Comparison of ENCODE assay signal across 22 mouse cellular contexts in the genomic region with DNA sequence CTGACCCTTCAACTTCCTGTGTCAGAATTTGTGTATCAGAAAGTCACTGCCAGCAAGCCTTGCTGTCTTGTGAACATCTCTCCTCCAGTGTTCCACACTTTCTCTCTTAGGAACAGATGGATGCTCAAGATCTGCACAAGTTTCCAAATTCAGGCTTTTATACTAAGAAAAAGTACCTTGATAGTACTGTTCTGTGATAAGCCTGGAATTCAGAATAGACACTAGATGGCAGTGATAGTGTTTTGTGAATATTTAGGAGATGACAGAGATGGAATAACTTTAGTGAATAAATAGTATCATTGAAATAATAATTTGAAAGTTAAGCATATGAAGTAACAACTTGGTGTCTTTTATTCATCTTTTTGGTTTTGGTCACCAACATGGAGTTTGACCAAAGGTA. TPM values are rescaled to one million over a fixed set of nuclear protein-coding genes. Genes with fewer than 3 reads are reported as not detected.
DNase-seq lines count a peak whose midpoint lies in the region; ATAC-seq and TF ChIP-seq lines count a peak whose summit lies in the region.
"Had no signal": no experiment of that assay in that cellular context is flagged by ENCODE, and none has a peak within 500 bp of the region (broad histone marks: within the 10 kb centered on the region; RNA-seq: fewer than 3 reads in every experiment).

No protein-coding gene starts in this region.

- H3K4me1 ChIP-seq in forebrain, embryonic 14.5 days (ENCODE audit: control insufficient read depth, insufficient read depth, low read length), result no peaks in the 10 kb centered on the region
- H3K4me1 ChIP-seq in forebrain, embryonic 10.5 days, result no peaks in the 10 kb centered on the region
- H3K4me1 ChIP-seq in hindbrain, postnatal 0 days (ENCODE audit: insufficient read depth, low read length), result no peaks in the 10 kb centered on the region
- no peaks in the 10 kb centered on the region for H3K4me1 ChIP-seq in hindbrain, embryonic 11.5 days (replicated peaks; ENCODE audit: control insufficient read depth, insufficient read depth, low read length)
- H3K4me1 ChIP-seq in midbrain, embryonic 14.5 days (ENCODE audit: control insufficient read depth, insufficient read depth, low read length), result no peaks in the 10 kb centered on the region
- H3K4me1 ChIP-seq in midbrain, embryonic 11.5 days (ENCODE audit: control insufficient read depth, insufficient read depth, low read length), result no peaks in the 10 kb centered on the region
- H3K4me1 ChIP-seq: forebrain, embryonic 12.5 days; heart, embryonic 15.5 days; hindbrain, embryonic 15.5 days; liver, embryonic 12.5 days; midbrain, embryonic 12.5 days had no signal

- no peak overlapping the region for H3K9ac ChIP-seq in forebrain, embryonic 14.5 days (ENCODE audit: low read length)
- no peak overlapping the region for H3K9ac ChIP-seq in hindbrain, postnatal 0 days (replicated peaks; ENCODE audit: low read length)
- H3K9ac ChIP-seq in hindbrain, embryonic 11.5 days (ENCODE audit: low read depth, low read length), result no peak overlapping the region
- H3K9ac ChIP-seq in midbrain, embryonic 14.5 days (replicated peaks; ENCODE audit: low read length), result no peak overlapping the region
- no peak overlapping the region for H3K9ac ChIP-seq in midbrain, embryonic 11.5 days (ENCODE audit: low read length)
- H3K9ac ChIP-seq: forebrain, embryonic 12.5 days; heart, embryonic 15.5 days; hindbrain, embryonic 15.5 days; liver, embryonic 12.5 days; liver, postnatal 0 days; midbrain, embryonic 12.5 days had no signal

- H3K27ac ChIP-seq in forebrain, embryonic 14.5 days (ENCODE audit: low read depth, low read length), result no peak overlapping the region
- H3K27ac ChIP-seq in forebrain, embryonic 10.5 days, result no peak overlapping the region
- H3K27ac ChIP-seq in hindbrain, postnatal 0 days, result no peak overlapping the region
- no peak overlapping the region for H3K27ac ChIP-seq in hindbrain, embryonic 11.5 days (ENCODE audit: low read depth, low read length)
- H3K27ac ChIP-seq in midbrain, embryonic 14.5 days (replicated peaks; ENCODE audit: low read depth, low read length), result no peak overlapping the region
- no peak overlapping the region for H3K27ac ChIP-seq in midbrain, embryonic 11.5 days (ENCODE audit: low read depth, low read length)
- H3K27ac ChIP-seq: forebrain, embryonic 12.5 days; heart, embryonic 15.5 days; hindbrain, embryonic 15.5 days; liver, embryonic 12.5 days; midbrain, embryonic 12.5 days had no signal

- no peak overlapping the region for H3K4me2 ChIP-seq in forebrain, embryonic 14.5 days (ENCODE audit: low read length)
- no peak overlapping the region for H3K4me2 ChIP-seq in hindbrain, postnatal 0 days (ENCODE audit: low read depth, low read length)
- H3K4me2 ChIP-seq in hindbrain, embryonic 11.5 days (replicated peaks; ENCODE audit: low read depth, low read length), result no peak overlapping the region
- H3K4me2 ChIP-seq in midbrain, embryonic 14.5 days (ENCODE audit: low read length), result no peak overlapping the region
- no peak overlapping the region for H3K4me2 ChIP-seq in midbrain, embryonic 11.5 days
- H3K4me2 ChIP-seq: forebrain, embryonic 12.5 days; heart, embryonic 15.5 days; hindbrain, embryonic 15.5 days; liver, embryonic 12.5 days; midbrain, embryonic 12.5 days had no signal

- no peak for ATAC-seq in forebrain, embryonic 14.5 days
- ATAC-seq in hindbrain, postnatal 0 days, result no peak
- no peak for ATAC-seq in hindbrain, embryonic 11.5 days (ENCODE audit: low FRiP score)
- ATAC-seq in midbrain, embryonic 14.5 days (ENCODE audit: low FRiP score, low TSS enrichment), result no peak
- no peak for ATAC-seq in midbrain, embryonic 11.5 days (ENCODE audit: low FRiP score)
- ATAC-seq: liver, embryonic 12.5 days; liver, postnatal 0 days had no signal

- H3K9me3 ChIP-seq in forebrain, embryonic 14.5 days (replicated peaks; ENCODE audit: control insufficient read depth, low read length), result no peaks in the 10 kb centered on the region
- H3K9me3 ChIP-seq in forebrain, embryonic 10.5 days, result no peaks in the 10 kb centered on the region
- H3K9me3 ChIP-seq in hindbrain, postnatal 0 days (ENCODE audit: low read length), result no peaks in the 10 kb centered on the region
- no peaks in the 10 kb centered on the region for H3K9me3 ChIP-seq in hindbrain, embryonic 11.5 days (ENCODE audit: control insufficient read depth, low read length)
- no peaks in the 10 kb centered on the region for H3K9me3 ChIP-seq in midbrain, embryonic 14.5 days (ENCODE audit: control insufficient read depth, low read length)
- no peaks in the 10 kb centered on the region for H3K9me3 ChIP-seq in midbrain, embryonic 11.5 days (ENCODE audit: control insufficient read depth, low read length)
- H3K9me3 ChIP-seq: forebrain, embryonic 12.5 days; G1E; heart, embryonic 15.5 days; hindbrain, embryonic 15.5 days; liver, embryonic 12.5 days; midbrain, embryonic 12.5 days had no signal

- peak; percentile 30 for DNase-seq in forebrain, embryonic 14.5 days (ENCODE audit: low spot score)
- DNase-seq in forebrain, embryonic 10.5 days (ENCODE audit: extremely low spot score, low spot score), result no peak
- no peak for DNase-seq in hindbrain, postnatal 0 days (ENCODE audit: low spot score)
- DNase-seq in hindbrain, embryonic 11.5 days (ENCODE audit: low spot score), result no peak
- peak; percentile 29 for DNase-seq in midbrain, embryonic 14.5 days
- no peak for DNase-seq in midbrain, embryonic 11.5 days (ENCODE audit: low spot score, missing footprints)
- peak; percentile 9 for DNase-seq in telencephalon, adult 2 months (ENCODE audit: low read depth, low spot score)
- DNase-seq in heart, postnatal 4 days, result no peak
- DNase-seq: adrenal gland, postnatal 25 days; cerebellum, adult 2 months; cerebellum, postnatal 14 days; kidney, postnatal 14 days; left cerebral cortex, postnatal 4 days; liver, postnatal 0 days; lung, postnatal 10 days had no signal

- TF ChIP-seq CTCF in hindbrain, postnatal 0 days (IDR thresholded peaks at IDR 0.05; ENCODE audit: low read depth), result peak; percentile 39

- H3K36me3 ChIP-seq in forebrain, embryonic 14.5 days (ENCODE audit: control insufficient read depth, insufficient read depth, low read length), result peaks cover 69% of the 10 kb centered on the region
- peaks cover 93% of the 10 kb centered on the region for H3K36me3 ChIP-seq in forebrain, embryonic 10.5 days (replicated peaks)
- peaks cover 42% of the 10 kb centered on the region for H3K36me3 ChIP-seq in hindbrain, postnatal 0 days (ENCODE audit: insufficient read depth, low read length)
- 0 out of 2 replicates have a peak, but pooled peaks cover 3% of the 10 kb centered on the region for H3K36me3 ChIP-seq in hindbrain, embryonic 11.5 days (ENCODE audit: control insufficient read depth, insufficient read depth, low read length)
- peaks cover 61% of the 10 kb centered on the region for H3K36me3 ChIP-seq in midbrain, embryonic 14.5 days (ENCODE audit: control insufficient read depth, insufficient read depth, low read length)
- H3K36me3 ChIP-seq in midbrain, embryonic 11.5 days (ENCODE audit: control insufficient read depth, insufficient read depth, low read length), result peaks cover 11% of the 10 kb centered on the region; the same call in 1 of the 2 replicates

- H3K4me3 ChIP-seq in forebrain, embryonic 14.5 days (ENCODE audit: low read depth, low read length), result no peak overlapping the region
- H3K4me3 ChIP-seq in forebrain, embryonic 10.5 days, result no peak overlapping the region
- H3K4me3 ChIP-seq in hindbrain, postnatal 0 days (ENCODE audit: low read length), result no peak overlapping the region
- H3K4me3 ChIP-seq in hindbrain, embryonic 11.5 days (ENCODE audit: low read depth, low read length), result no peak overlapping the region
- H3K4me3 ChIP-seq in midbrain, embryonic 14.5 days (replicated peaks; ENCODE audit: low read depth, low read length), result no peak overlapping the region
- no peak overlapping the region for H3K4me3 ChIP-seq in midbrain, embryonic 11.5 days (ENCODE audit: low read depth, low read length)
- H3K4me3 ChIP-seq: erythroblast, embryonic 14.5 days; forebrain, embryonic 12.5 days; heart, embryonic 15.5 days; hindbrain, embryonic 15.5 days; liver, embryonic 12.5 days; midbrain, embryonic 12.5 days had no signal

- H3K27me3 ChIP-seq in forebrain, embryonic 14.5 days (replicated peaks; ENCODE audit: control insufficient read depth, insufficient read depth, low read length), result no peaks in the 10 kb centered on the region
- no peaks in the 10 kb centered on the region for H3K27me3 ChIP-seq in forebrain, embryonic 10.5 days (ENCODE audit: poor library complexity, severe bottlenecking)
- no peaks in the 10 kb centered on the region for H3K27me3 ChIP-seq in hindbrain, postnatal 0 days (ENCODE audit: insufficient read depth, low read length)
- no peaks in the 10 kb centered on the region for H3K27me3 ChIP-seq in hindbrain, embryonic 11.5 days (ENCODE audit: control insufficient read depth, insufficient read depth, low read length)
- H3K27me3 ChIP-seq in midbrain, embryonic 14.5 days (ENCODE audit: control insufficient read depth, insufficient read depth, low read length), result no peaks in the 10 kb centered on the region
- no peaks in the 10 kb centered on the region for H3K27me3 ChIP-seq in midbrain, embryonic 11.5 days (ENCODE audit: control insufficient read depth, insufficient read depth, low read length)
- H3K27me3 ChIP-seq: forebrain, embryonic 12.5 days; heart, embryonic 15.5 days; hindbrain, embryonic 15.5 days; liver, embryonic 12.5 days; midbrain, embryonic 12.5 days had no signal

RNA-seq across cellular contexts. Expression of gene Rdx, which starts 25.2 kb away (rescaled TPM):
- polyA plus RNA-seq in forebrain, embryonic 14.5 days (2014; fragmentation: Nextera tagmentation; extraction: Ambion mirVana), result 107 and 121 TPM in 2 replicates
- 145 and 156 TPM in 2 replicates for polyA plus RNA-seq in forebrain, embryonic 10.5 days (2016; fragmentation: Nextera tagmentation; extraction: Ambion mirVana)
- total RNA-seq in hindbrain, postnatal 0 days (2014; rRNA removed), result 57.1 and 59.3 TPM in 2 replicates
- polyA plus RNA-seq in hindbrain, postnatal 0 days (2015; fragmentation: Nextera tagmentation; extraction: Ambion mirVana), result 96.2 and 107 TPM in 2 replicates
- 221 and 230 TPM in 2 replicates for polyA plus RNA-seq in hindbrain, embryonic 11.5 days (2014; fragmentation: Nextera tagmentation; extraction: Ambion mirVana)
- polyA plus RNA-seq in midbrain, embryonic 14.5 days (2014; fragmentation: Nextera tagmentation; extraction: Ambion mirVana), result 79.8 and 114 TPM in 2 replicates
- 218 and 255 TPM in 2 replicates for polyA plus RNA-seq in midbrain, embryonic 11.5 days (2014; fragmentation: Nextera tagmentation; extraction: Ambion mirVana)
- total RNA-seq in heart, postnatal 4 days (2021), result 100 to 1,000 TPM; 124 TPM

Comparison
In these comparisons a context has a peak if more than half of its experiments do, and no peak if none do; other contexts are left out.
1. DNase-seq: peak in forebrain, embryonic 14.5 days (single experiment), midbrain, embryonic 14.5 days (single experiment) and telencephalon, adult 2 months (single experiment); none in forebrain, embryonic 10.5 days (single experiment), hindbrain, postnatal 0 days (single experiment), hindbrain, embryonic 11.5 days (single experiment), midbrain, embryonic 11.5 days (single experiment) and heart, postnatal 4 days (single experiment).